Mouse (Mus musculus) ES-E14 (cell line): ENCODE data around the gene Zfp467.

Experiments used
- CHD2 ChIP-seq: IDR thresholded peaks from 2 replicates; pipeline ENCODE4 v1.6.1; 2014; ENCODE audit warnings: mild to moderate bottlenecking, low read depth, low read length, inconsistent platforms
- MAFK ChIP-seq: IDR thresholded peaks from 2 replicates; pipeline ENCODE4 v1.6.1; 2014; ENCODE audit warnings: mild to moderate bottlenecking, low read depth, low read length, inconsistent platforms; ENCODE audit not compliant: insufficient read depth
- ZNF384 ChIP-seq: IDR thresholded peaks from 2 replicates; pipeline ENCODE4 v1.6.1; 2012; ENCODE audit warnings: low read depth, low read length, inconsistent platforms

DNA sequence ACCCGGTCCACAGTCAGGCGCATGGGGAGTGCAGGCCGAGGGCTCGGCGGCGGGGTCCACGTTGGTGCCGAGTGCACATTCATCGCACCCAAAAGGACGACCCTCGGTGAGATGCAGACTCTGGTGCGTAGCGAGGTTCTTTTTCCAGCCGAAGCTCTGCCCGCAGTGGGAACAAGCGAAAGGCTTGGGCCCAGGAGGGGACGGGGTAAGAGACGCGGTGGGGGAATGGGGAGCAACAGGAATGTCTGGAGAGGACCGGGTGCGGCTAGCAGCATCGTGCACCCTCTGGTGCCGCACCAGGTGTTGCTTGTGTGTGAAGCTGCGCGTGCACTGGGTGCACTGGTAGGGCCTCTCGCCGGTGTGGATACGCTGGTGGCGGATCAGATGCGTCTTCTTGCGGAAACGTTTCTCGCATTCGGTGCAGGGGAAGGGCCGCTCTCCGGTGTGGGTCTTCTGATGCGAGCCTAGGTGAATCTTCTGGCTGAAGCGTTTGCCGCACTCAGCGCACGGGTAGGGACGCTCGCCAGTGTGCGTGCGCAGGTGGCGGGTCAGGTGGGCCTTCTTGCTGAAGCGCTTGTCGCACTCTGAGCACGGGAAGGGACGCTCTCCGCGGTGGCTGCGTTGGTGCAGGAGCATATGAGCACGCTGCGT is 7.0 kb downstream of the Zfp467 start:
- TF ChIP-seq MAFK (no peak), CHD2 (no peak), ZNF384 (no peak)
